Mouse (Mus musculus) lung, postnatal 36 days (tissue): ENCODE data around the gene 1700088E04Rik.

ENCODE experiments used
- DNase-seq: peaks from one replicate; pipeline ENCODE4 v3.0.0; 2022; ENCODE audit warnings: mixed read lengths

Gene 1700088E04Rik

DNA sequence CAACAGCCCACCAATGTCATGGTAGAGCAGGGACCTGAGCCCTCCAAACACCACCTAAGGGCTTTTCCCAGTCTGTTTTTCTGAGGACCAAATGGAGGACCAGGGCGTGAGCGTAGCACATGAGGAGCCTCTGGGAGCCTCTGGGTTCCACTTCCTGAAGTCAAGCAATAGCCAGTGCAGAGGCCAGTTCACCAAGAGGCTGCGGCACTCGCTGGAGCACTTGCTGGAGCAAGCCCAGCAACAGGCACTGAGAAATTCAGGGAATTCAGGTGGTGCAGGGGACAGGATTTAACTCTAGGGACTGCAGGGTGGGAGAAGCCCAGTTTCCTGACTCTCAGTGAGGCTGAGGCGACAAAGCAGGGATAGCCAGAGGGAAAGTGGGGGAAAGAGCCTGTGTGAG, 42.8 kb downstream of the 1700088E04Rik start:
- no peak for DNase-seq

DNA sequence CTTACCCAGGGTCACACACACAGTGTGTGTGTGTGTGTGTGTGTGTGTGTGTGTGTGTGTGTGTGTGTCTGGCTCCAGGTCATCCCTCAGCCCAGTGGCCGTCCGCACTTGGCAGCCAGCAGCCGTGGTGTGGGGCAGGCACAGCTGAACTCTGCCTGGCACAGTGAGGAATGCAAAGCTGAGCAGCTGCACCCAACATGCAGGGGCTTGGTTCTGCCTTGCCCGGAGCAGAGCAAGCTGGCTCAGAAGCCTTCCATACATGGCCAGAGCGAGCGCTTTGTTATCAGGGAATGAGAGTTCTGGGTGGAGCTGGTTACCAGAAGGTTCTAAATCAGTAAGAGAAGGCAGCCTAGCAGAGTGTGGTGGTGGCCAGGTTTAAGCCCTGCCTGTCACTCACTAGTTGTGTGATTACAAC, 43.4 kb downstream of the 1700088E04Rik start:
- peak; percentile 43 for DNase-seq

DNA sequence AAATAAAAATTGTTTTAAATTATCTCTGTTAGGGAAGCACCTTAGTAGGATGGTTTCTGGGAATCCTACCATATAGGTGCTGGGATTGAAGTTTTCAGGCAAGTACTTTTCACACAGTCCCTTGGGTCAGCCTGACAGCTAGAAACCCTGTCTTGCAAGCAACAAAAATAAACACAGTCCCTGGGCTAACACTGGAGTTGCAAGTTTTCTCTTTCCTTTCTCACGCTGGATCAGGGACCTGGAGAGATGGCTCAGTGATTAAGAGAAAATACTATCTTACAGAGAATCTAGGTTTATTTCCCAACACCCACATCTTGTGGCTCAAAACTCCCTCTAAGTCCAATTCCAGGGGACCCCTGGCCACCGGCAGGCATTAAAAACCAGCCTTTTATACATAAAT, 43.9 kb downstream of the 1700088E04Rik start:
- no peak for DNase-seq

DNA sequence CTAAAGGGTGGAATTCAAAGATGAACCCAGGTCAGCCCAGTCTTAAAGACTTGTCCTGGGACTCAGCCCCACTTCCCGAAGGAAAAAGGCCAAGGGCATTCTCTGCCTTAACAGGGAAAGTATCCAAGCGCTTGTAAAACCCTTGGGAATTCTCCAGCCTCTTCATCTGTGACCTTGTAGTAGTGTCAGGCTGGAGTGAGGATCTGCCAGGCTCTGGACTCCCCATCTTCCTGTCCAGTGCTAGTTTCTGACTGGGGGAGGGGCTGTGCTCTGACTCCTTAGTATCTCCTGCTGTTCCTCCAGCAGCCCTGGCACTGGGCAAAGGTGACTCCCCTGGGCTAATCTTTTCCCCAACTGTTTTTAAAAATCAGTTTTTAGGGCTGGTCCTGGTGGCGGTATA, 44.5 kb downstream of the 1700088E04Rik start:
- DNase-seq = peak; percentile 45

DNA sequence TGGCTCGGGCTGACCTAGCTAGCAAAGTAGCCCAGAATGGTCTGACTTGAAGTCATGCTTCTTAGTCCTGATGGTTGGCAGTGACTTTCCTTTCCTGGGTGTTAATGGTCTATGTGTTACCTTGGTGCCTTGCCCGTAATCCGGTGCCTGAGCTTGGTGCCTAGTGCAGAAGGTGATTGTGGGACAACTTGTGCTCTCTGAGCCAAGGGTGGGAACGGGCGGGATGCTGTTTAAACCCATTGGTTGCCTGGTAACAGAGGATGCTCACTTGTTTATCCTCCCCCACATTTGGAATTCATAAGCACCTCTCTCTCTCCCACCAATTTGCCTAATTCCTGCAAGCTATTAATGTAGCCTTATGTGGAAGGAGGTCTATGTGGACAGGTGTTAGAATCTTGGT, 45.6 kb downstream of the 1700088E04Rik start:
- DNase-seq = no peak

DNA sequence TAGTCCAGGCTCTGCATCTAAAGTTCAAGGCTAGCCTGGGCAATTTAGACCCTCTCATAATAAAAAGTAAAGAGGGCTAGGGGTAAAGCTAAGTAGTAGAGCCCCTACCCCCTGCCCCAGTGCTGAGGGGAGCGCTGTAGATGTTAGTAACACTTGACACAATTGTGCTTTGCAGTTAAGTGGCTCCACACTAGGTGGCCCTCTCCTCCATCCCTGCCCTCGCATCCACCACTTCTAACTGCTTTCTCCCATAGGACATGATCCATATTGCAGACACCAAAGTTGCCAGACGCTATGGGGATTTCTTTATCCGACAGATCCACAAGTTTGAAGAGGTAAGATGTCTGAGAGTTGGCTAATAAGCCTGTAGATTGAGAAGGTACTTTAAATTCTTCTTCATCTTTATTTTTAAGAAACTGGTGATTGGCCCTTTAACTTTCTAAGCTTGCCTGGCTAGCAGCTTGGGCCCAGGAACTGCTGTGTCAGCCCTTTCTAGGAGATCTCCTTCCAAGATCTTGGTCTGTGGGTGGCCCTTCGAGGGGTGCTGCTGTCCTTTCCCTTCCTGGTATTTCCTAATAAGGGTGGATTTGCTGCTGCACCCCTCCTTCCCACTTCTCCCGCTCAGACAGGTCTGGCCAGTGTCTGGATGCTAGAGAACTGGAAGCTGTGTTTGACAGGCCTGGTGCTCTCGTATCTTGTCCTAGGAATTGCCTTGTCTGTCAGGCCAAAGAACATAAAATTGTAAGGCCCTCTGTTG, 47.8 kb downstream of the 1700088E04Rik start:
- peak; percentile 60 for DNase-seq

DNA sequence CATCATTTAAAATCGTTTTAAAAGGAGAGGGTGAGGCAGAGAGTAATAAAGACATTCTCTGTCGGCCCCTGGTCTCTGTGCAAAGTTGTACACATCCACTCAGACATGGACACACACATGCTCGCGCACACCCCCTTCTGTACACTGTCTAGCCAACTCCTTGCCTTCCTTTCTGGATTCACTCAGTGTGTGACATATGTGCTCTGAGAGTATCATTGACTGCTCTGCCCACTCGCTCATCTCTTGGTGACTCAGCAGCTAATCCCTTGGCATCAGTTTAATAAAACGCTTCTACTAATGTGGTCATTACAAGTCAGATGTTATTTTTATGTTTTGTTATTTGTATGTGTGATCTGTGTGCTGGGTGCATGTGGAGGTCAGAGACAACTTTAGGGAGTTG, 48.8 kb downstream of the 1700088E04Rik start:
- DNase-seq = no peak

DNA sequence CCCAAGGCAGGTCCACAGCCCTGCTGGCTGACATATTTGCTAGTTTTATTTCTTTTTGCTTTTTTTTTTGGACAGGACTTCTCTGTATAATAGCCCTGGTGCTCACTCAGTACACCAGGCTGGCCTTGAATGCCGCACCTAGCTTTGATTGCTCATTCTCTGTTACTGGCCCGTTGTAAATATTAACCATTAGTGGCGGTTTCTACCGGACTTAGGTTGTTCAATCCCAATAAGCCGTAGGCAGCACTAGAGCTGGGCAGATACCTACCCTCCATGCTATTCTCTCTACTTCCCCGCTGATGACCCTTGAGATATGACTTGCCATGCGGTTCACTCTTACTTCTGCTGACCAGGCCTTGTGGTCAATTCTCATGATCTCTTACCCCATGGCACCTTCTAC, 61.5 kb downstream of the 1700088E04Rik start:
- DNase-seq = no peak
